Mouse (Mus musculus) stomach, postnatal 0 days (tissue): Measurements from ENCODE around the gene Gm20715. TPM values are rescaled to one million over a fixed set of nuclear protein-coding genes. Genes with fewer than 3 reads are reported as not detected.
A peak's percentile ranks its signal among the peaks of the same experiment; 100 is the strongest.

ENCODE experiments used
- ATAC-seq: fragments of 200-750 bp; cut with Nextera tagmentation; 2 replicates; pipeline ENCODE4 v1.8.0; 2017; ENCODE audit not compliant: low FRiP score, low TSS enrichment
- DNase-seq: peaks from one replicate; pipeline ENCODE4 v3.0.0-alpha.2; 2016; ENCODE audit warnings: low spot score
- H3K27ac ChIP-seq: fragments of 300-500 bp; sonication (generic); replicated peaks from 2 replicates; pipeline ENCODE4 v1.5.1; 2014; ENCODE audit warnings: mild to moderate bottlenecking, control low read depth
- H3K27me3 ChIP-seq: fragments of 300-500 bp; sonication (generic); 2 replicates; pipeline ENCODE4 v1.6.1; 2014; ENCODE audit warnings: low read length; ENCODE audit not compliant: control insufficient read depth, insufficient read depth
- H3K36me3 ChIP-seq: fragments of 300-500 bp; sonication (generic); 2 replicates; pipeline ENCODE4 v1.6.1; 2014; ENCODE audit warnings: low read length, mixed read lengths; ENCODE audit not compliant: control insufficient read depth, insufficient read depth
- H3K4me1 ChIP-seq: fragments of 300-500 bp; sonication (generic); replicated peaks from 2 replicates; pipeline ENCODE4 v1.6.1; 2014; ENCODE audit warnings: antibody characterized with exemption; ENCODE audit not compliant: control insufficient read depth, insufficient read depth
- H3K4me2 ChIP-seq: fragments of 300-500 bp; sonication (generic); replicated peaks from 2 replicates; pipeline ENCODE4 v1.6.1; 2014; ENCODE audit warnings: low read depth, mild to moderate bottlenecking, control low read depth, moderate library complexity
- H3K4me3 ChIP-seq: fragments of 300-500 bp; sonication (generic); 2 replicates; pipeline ENCODE4 v1.5.1; 2014; ENCODE audit warnings: low read depth, low read length, control low read depth
- H3K9ac ChIP-seq: fragments of 300-500 bp; sonication (generic); 2 replicates; pipeline ENCODE4 v1.6.1; 2014; ENCODE audit warnings: mild to moderate bottlenecking, low read length, control low read depth, mixed read lengths
- H3K9me3 ChIP-seq: fragments of 300-500 bp; sonication (generic); 2 replicates; pipeline ENCODE4 v1.6.1; 2016; ENCODE audit warnings: low read length; ENCODE audit not compliant: control insufficient read depth
- CTCF ChIP-seq: IDR thresholded peaks from 2 replicates; pipeline ENCODE4 v1.5.1; 2016; ENCODE audit warnings: antibody characterized with exemption, low read depth, mild to moderate bottlenecking, moderate library complexity
- EP300 ChIP-seq: optimal IDR thresholded peaks from 2 replicates; pipeline ENCODE3; 2016; ENCODE audit warnings: antibody characterized with exemption
- WGBS: fragments of 180-500 bp; shearing (Covaris S2); extraction: QIAGEN DNeasy Blood & Tissue Kit; methylation state at CpG from one replicate; pipeline ENCODE4 v1.1.7; 2014; 5-methylcytosine and 5-hydroxymethylcytosine counted together
- polyA plus RNA-seq: library from polyadenylated mRNA; unstranded; fragments of >200 nt; fragmentation: Nextera tagmentation; extraction: Ambion mirVana; gene quantifications from 2 replicates; pipeline ENCODE4 v1.2.1, GENCODE M21; 2015

The Gm20715 gene
- polyA plus RNA-seq, 1 experiment from 2014 or later = not detected

DNA sequence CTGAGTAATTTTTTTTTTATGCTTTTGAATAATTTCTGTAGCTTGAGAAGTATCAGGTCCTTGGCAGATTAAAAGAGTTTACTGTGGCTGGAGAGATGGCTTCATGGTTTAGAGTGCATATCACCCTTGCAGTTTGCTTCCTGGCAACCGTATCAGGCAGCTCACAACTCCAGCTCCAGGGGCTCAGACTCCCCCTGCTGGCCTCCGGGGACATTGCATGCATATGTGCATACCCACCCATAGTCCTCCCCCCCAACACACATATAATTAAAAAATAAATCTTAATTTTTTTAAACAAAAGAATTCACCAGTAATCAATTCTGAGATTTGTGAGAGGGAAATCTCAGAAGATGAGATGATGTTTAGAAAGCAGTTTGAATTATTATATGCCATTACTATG, 20.3 kb downstream of the Gm20715 start:
- Histone ChIP-seq H3K9me3 (0 out of 2 replicates have a peak, but pooled peaks cover 4% of the 10 kb centered on the region), H3K27ac (no peak overlapping the region), H3K9ac (no peak overlapping the region), H3K4me3 (no peak overlapping the region), H3K36me3 (no peaks in the 10 kb centered on the region), H3K4me2 (no peak overlapping the region), H3K4me1 (no peaks in the 10 kb centered on the region), H3K27me3 (no peaks in the 10 kb centered on the region)
- no peak for ATAC-seq
- 28% methylated on average over 2 of the region's 2 CpGs for WGBS
- peak; percentile 27 for DNase-seq
- TF ChIP-seq EP300 = no peak
- TF ChIP-seq CTCF = peak; percentile 62

DNA sequence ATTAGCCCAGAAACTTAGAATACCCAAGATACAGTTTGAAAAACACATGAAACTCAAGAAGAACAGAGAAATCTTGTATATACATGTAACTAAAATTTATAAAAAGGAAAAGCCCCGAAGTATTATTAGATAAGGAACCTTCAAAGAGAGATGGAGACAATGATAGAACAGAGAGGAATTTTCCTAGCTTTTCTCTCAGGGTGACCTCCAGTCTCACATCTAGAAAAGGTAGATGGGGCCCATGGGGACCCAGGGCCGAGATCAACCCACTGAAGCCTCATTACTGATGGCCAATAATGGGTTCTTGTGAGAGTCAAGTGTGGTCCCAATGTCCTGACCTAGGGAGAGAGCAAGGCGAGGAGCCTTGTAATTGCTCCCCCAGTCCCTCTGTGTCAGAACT, 28.3 kb downstream of the Gm20715 start, which contains the start of gene Olfr1344:
Gene Olfr1344 (plus strand): TSS at position 301 of the 400 bp plus-strand sequence.
- H3K4me3 ChIP-seq = no peak within 1 kb of the TSS
- H3K4me2 ChIP-seq = no peak within 1 kb of the TSS
- H3K9ac ChIP-seq = no peak within 1 kb of the TSS
- 67% methylated on average over 3 of the region's 3 CpGs for WGBS
- DNase-seq (no peak), ATAC-seq (no peak)
- no peaks in the 10 kb centered on the region for H3K27me3 ChIP-seq
- no peak within 1 kb of the TSS for H3K27ac ChIP-seq
- TF ChIP-seq CTCF (no peak), EP300 (no peak)
- H3K9me3 ChIP-seq = no peaks in the 10 kb centered on the region
- no peaks in the 10 kb centered on the region for H3K4me1 ChIP-seq
- no peaks in the 10 kb centered on the region for H3K36me3 ChIP-seq

DNA sequence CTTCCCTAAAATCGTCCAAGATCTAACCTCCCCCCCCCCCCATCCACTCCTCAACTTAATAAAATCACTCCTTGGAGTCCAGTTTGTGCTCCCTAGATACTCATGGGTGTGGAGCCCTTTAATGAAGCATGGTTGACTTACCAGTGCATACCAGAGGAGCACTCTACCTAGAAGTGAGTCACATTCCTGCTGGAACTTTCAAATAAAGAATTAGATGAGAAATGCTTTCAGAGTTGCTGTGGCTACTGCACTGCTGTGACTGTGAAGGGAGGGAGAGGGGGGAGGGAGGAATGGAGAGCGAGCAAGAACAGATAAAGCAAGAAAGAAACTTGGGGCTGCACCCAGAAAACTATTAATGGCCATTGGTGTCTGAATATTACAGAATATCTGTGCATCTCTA, 31.1 kb downstream of the Gm20715 start:
- TF ChIP-seq CTCF (no peak), EP300 (no peak)

DNA sequence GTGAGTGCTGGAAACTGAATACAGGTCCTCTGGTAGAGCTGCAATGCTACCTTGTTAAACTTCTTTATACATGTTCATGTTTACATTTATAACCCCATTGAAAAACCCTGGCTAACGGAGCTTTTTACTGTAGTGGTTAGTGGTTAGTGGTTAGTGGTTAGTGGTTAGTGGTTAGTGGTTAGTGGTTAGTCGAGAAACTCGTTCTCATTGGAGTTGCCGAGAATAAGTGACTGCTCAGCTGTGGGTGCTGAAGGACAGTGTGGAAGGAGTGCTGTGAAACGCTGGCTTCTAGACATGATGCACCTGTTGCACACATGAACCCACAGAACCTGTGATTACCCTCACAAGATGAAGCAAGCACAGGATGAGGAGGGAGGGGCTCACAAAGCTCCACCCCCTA, 37.7 kb downstream of the Gm20715 start:
- ATAC-seq = no peak
- no peaks in the 10 kb centered on the region for H3K27me3 ChIP-seq
- H3K9ac ChIP-seq = no peak overlapping the region
- H3K36me3 ChIP-seq = no peaks in the 10 kb centered on the region
- H3K4me2 ChIP-seq = no peak overlapping the region
- H3K4me3 ChIP-seq = no peak overlapping the region
- no peaks in the 10 kb centered on the region for H3K9me3 ChIP-seq
- 82% methylated on average over 5 of the region's 5 CpGs for WGBS
- DNase-seq = no peak
- no peak overlapping the region for H3K27ac ChIP-seq
- no peaks in the 10 kb centered on the region for H3K4me1 ChIP-seq
- no peak for TF ChIP-seq EP300
- TF ChIP-seq CTCF = no peak

More for the DNA sequence above, 31.1 kb downstream of the Gm20715 start:
- DNase-seq = no peak
- no peaks in the 10 kb centered on the region for H3K4me1 ChIP-seq
- ATAC-seq = no peak
- no peak overlapping the region for H3K4me3 ChIP-seq
- H3K9ac ChIP-seq = no peak overlapping the region
- H3K36me3 ChIP-seq = no peaks in the 10 kb centered on the region
- no peaks in the 10 kb centered on the region for H3K27me3 ChIP-seq
- H3K27ac ChIP-seq = no peak overlapping the region
- H3K9me3 ChIP-seq = no peaks in the 10 kb centered on the region
- H3K4me2 ChIP-seq = no peak overlapping the region
- WGBS = 61% methylated on average over 2 of the region's 2 CpGs

DNA sequence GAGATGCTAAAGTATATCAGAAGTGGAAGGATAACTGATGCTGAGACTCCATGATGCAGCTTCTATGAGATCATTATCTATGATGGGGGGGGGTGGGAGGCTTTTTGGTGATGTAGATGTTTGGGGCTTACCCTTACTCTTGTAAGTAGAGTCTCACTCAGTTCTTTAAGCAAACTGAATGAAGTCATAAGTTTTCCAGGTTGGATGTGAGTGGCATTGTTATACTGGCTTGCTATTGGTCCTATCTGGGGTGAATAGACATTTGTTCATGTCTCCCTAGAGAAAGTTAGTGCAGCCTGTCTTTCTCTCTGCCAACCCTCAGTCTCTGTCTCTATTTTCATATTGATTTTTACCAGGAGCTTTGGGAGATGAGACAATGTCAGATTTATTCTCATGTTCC, 45.8 kb downstream of the Gm20715 start, which contains the start of gene Olfr1336:
Gene Olfr1336 (plus strand): TSS at position 301 of the 400 bp plus-strand sequence.
- no peaks in the 10 kb centered on the region for H3K36me3 ChIP-seq
- no peak for ATAC-seq
- TF ChIP-seq CTCF (no peak), EP300 (no peak)
- no peaks in the 10 kb centered on the region for H3K9me3 ChIP-seq
- H3K27ac ChIP-seq = no peak within 1 kb of the TSS
- H3K9ac ChIP-seq = no peak within 1 kb of the TSS
- H3K4me2 ChIP-seq = no peak within 1 kb of the TSS
- no peak for DNase-seq
- H3K4me3 ChIP-seq = no peak within 1 kb of the TSS
- no peaks in the 10 kb centered on the region for H3K27me3 ChIP-seq
- no peaks in the 10 kb centered on the region for H3K4me1 ChIP-seq

DNA sequence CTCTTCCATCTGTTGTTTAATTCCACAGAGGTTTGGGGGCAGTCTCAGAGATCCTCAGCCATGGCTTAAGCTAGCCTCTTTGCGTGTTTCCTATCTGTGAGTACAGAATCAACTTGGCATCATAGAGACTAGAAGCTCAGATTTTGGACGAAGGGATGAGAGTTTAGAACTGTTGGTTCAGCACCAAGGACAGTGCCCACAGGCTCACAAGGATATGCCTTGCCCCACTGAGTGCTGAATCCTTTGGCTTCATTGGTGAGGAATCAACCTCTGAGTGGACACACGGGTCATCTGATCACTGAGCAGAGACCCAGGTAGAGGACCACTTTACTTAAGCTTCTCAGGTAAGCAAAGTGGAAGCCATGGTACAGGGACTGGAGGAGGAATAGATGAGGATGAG, 46.3 kb downstream of the Gm20715 start:
- Histone ChIP-seq H3K27me3 (no peaks in the 10 kb centered on the region), H3K4me2 (no peak overlapping the region), H3K9me3 (no peaks in the 10 kb centered on the region), H3K4me3 (no peak overlapping the region), H3K4me1 (no peaks in the 10 kb centered on the region), H3K27ac (no peak overlapping the region), H3K9ac (no peak overlapping the region), H3K36me3 (no peaks in the 10 kb centered on the region)
- TF ChIP-seq EP300 (no peak), CTCF (no peak)
- 41% methylated on average over 3 of the region's 3 CpGs for WGBS
- DNase-seq (no peak), ATAC-seq (no peak)
